In the genomic region with DNA sequence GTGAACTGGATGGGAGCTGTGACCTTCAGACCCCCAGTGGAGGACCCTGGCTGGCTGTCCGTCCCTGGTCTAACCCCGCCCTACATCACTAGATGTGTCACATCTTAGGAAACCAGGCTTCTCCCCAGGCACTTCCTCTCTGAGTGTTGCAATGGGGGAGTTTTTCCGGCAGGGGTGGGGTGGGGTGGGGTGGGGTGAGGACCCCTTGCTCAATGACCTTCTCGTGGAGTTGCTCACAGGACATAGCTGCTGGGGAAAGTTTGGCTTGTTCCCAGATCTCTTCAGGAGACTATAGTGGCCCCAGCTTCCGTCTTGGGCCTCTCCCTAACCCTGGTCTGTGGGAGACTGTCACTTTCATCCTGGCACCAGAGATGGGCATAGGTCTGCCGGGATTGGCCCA, we compare ENCODE assay signal across 15 mouse cellular contexts. TPM values are rescaled to one million over a fixed set of nuclear protein-coding genes. Genes with fewer than 3 reads are reported as not detected.
DNase-seq lines count a peak whose midpoint lies in the region; ATAC-seq and TF ChIP-seq lines count a peak whose summit lies in the region.
"Had no signal": no experiment of that assay in that cellular context is flagged by ENCODE, and none has a peak within 500 bp of the region (broad histone marks: within the 10 kb centered on the region; RNA-seq: fewer than 3 reads in every experiment).

No protein-coding gene starts in this region.

- H3K27ac ChIP-seq in heart, embryonic 14.5 days (replicated peaks in 1 of 2; ENCODE audit: control insufficient read depth in 1 of 2, insufficient read depth in 1 of 2, low read depth in 2 of 2, low read length in 2 of 2) = peak overlapping the region; percentile 16 to 69; a peak in 3 of 4 replicates
- H3K27ac ChIP-seq in midbrain, embryonic 10.5 days (replicated peaks) = peak overlapping the region; percentile 68
- no peak overlapping the region for H3K27ac ChIP-seq in midbrain, postnatal 0 days (ENCODE audit: low read depth, low read length)
- H3K27ac ChIP-seq in liver, postnatal 0 days (ENCODE audit: low read depth) = peak overlapping the region; percentile 66
- H3K27ac ChIP-seq: liver, embryonic 14.5 days had no signal

- peaks cover 19 to 34% of the 10 kb centered on the region in 2 experiments for H3K4me1 ChIP-seq in heart, embryonic 14.5 days (ENCODE audit: control insufficient read depth in 2 of 2, insufficient read depth in 2 of 2, low read length in 2 of 2)
- peaks cover 40% of the 10 kb centered on the region for H3K4me1 ChIP-seq in midbrain, embryonic 10.5 days
- H3K4me1 ChIP-seq in midbrain, postnatal 0 days (ENCODE audit: insufficient read depth, low read length) = no peaks in the 10 kb centered on the region
- peaks cover 11% of the 10 kb centered on the region for H3K4me1 ChIP-seq in liver, postnatal 0 days (ENCODE audit: insufficient read depth)

- H3K9ac ChIP-seq in heart, embryonic 14.5 days (ENCODE audit: low read length) = no peak overlapping the region
- H3K9ac ChIP-seq in midbrain, postnatal 0 days (replicated peaks; ENCODE audit: low read length, poor library complexity, severe bottlenecking) = no peak overlapping the region
- H3K9ac ChIP-seq in liver, postnatal 0 days (replicated peaks) = no peak overlapping the region
- H3K9ac ChIP-seq: liver, embryonic 14.5 days had no signal

- intact Hi-C loops in heart, postnatal 10 days (cut with DNase I) = no loop called here

- 56% methylated on average over 6 of the region's 6 CpGs for WGBS in heart, embryonic 14.5 days
- 82% methylated on average over 6 of the region's 6 CpGs for WGBS in midbrain, embryonic 10.5 days
- 87% methylated on average over 6 of the region's 6 CpGs for WGBS in midbrain, postnatal 0 days
- 35% methylated on average over 6 of the region's 6 CpGs for WGBS in liver, postnatal 0 days (ENCODE audit: insufficient replicate concordance)

- no peaks in the 10 kb centered on the region for H3K9me3 ChIP-seq in heart, embryonic 14.5 days (ENCODE audit: control insufficient read depth, low read length)
- no peaks in the 10 kb centered on the region for H3K9me3 ChIP-seq in midbrain, embryonic 10.5 days (replicated peaks)
- no peaks in the 10 kb centered on the region for H3K9me3 ChIP-seq in midbrain, postnatal 0 days (ENCODE audit: low read length)
- H3K9me3 ChIP-seq in liver, postnatal 0 days (ENCODE audit: low read length) = no peaks in the 10 kb centered on the region

- no peak for ATAC-seq in heart, embryonic 14.5 days (ENCODE audit: insufficient number of reproducible peaks, insufficient read depth, low FRiP score, low read depth)
- no peak for ATAC-seq in midbrain, postnatal 0 days (ENCODE audit: low FRiP score)
- ATAC-seq in liver, postnatal 0 days = peak; percentile 49
- no peak for ATAC-seq in erythroblast, adult 5-6 weeks (replicated peaks; ENCODE audit: low FRiP score, poor library complexity, severe bottlenecking)

- no peak for DNase-seq in heart, postnatal 10 days
- no peak for DNase-seq in midbrain, embryonic 10.5 days (ENCODE audit: low spot score)
- DNase-seq in midbrain, postnatal 0 days (ENCODE audit: low spot score) = no peak
- DNase-seq in c-Kit-positive CD71-negative TER-119-negative erythroid progenitor cells, embryonic 14.5 days (ENCODE audit: low read depth) = peak; percentile 51
- DNase-seq in liver, postnatal 0 days = peak; percentile 48
- no peak for DNase-seq in left cerebral cortex, adult 9 months (ENCODE audit: low spot score in 2 of 2)
- DNase-seq: adrenal gland, postnatal 36 days; cerebellum, adult 9-10 months; gastrocnemius, postnatal 14 days; kidney, adult 18-20 months; retina, postnatal 1 day had no signal

- no peak overlapping the region for H3K4me3 ChIP-seq in heart, embryonic 14.5 days (ENCODE audit: control insufficient read depth in 1 of 2, insufficient read depth in 1 of 2, low read depth in 1 of 2, low read length in 2 of 2)
- no peak overlapping the region for H3K4me3 ChIP-seq in midbrain, embryonic 10.5 days
- H3K4me3 ChIP-seq in midbrain, postnatal 0 days (ENCODE audit: low read depth, low read length) = no peak overlapping the region
- H3K4me3 ChIP-seq in liver, postnatal 0 days (ENCODE audit: low read depth, low read length) = no peak overlapping the region

- H3K4me2 ChIP-seq in heart, embryonic 14.5 days (ENCODE audit: low read length) = no peak overlapping the region
- H3K4me2 ChIP-seq in midbrain, postnatal 0 days (ENCODE audit: low read depth, low read length, poor library complexity, severe bottlenecking) = no peak overlapping the region
- H3K4me2 ChIP-seq in liver, postnatal 0 days (ENCODE audit: low read depth, low read length) = peak overlapping the region; percentile 35; the same call in 1 of the 2 replicates

- no peaks in the 10 kb centered on the region for H3K36me3 ChIP-seq in heart, embryonic 14.5 days (ENCODE audit: control insufficient read depth, insufficient read depth, low read length)
- no peaks in the 10 kb centered on the region for H3K36me3 ChIP-seq in midbrain, embryonic 10.5 days
- no peaks in the 10 kb centered on the region for H3K36me3 ChIP-seq in midbrain, postnatal 0 days (ENCODE audit: insufficient read depth, low read length)
- H3K36me3 ChIP-seq in liver, postnatal 0 days (replicated peaks; ENCODE audit: insufficient read depth, low read length) = no peaks in the 10 kb centered on the region; the same call in 1 of the 2 replicates

- 0 out of 2 replicates have a peak, but pooled peaks have one; percentile 23 for TF ChIP-seq EP300 in liver, postnatal 0 days (IDR thresholded peaks at IDR 0.05; ENCODE audit: low read depth)

- no peak for TF ChIP-seq CTCF in midbrain, postnatal 0 days (IDR thresholded peaks at IDR 0.05)
- TF ChIP-seq CTCF in liver, postnatal 0 days (IDR thresholded peaks at IDR 0.05; ENCODE audit: low read depth) = no peak

- no peaks in the 10 kb centered on the region for H3K27me3 ChIP-seq in heart, embryonic 14.5 days (ENCODE audit: control insufficient read depth, insufficient read depth, low read length)
- no peaks in the 10 kb centered on the region for H3K27me3 ChIP-seq in midbrain, embryonic 10.5 days (ENCODE audit: low read depth, poor library complexity, severe bottlenecking)
- no peaks in the 10 kb centered on the region for H3K27me3 ChIP-seq in midbrain, postnatal 0 days (ENCODE audit: insufficient read depth, low read length)
- H3K27me3 ChIP-seq in liver, postnatal 0 days (ENCODE audit: insufficient read depth, low read length) = no peaks in the 10 kb centered on the region

RNA-seq across cellular contexts. Expression of gene Fgr, which starts 9.1 kb away (rescaled TPM):
- polyA plus RNA-seq in heart, embryonic 14.5 days (2014; fragmentation: Nextera tagmentation; extraction: Ambion mirVana) = 0.18 and 0.74 TPM in 2 replicates
- total RNA-seq in heart, postnatal 10 days (2021) = under 1 TPM; 0.19 to 0.40 TPM
- polyA plus RNA-seq in midbrain, embryonic 10.5 days (2016; fragmentation: Nextera tagmentation; extraction: Ambion mirVana) = 0.05 and 0.10 TPM in 2 replicates
- total RNA-seq in midbrain, postnatal 0 days (2014; rRNA removed) = 0.33 and 0.47 TPM in 2 replicates
- 0.19 TPM in 1 of 2 replicates, not detected in the other for polyA plus RNA-seq in midbrain, postnatal 0 days (2015; fragmentation: Nextera tagmentation; extraction: Ambion mirVana)
- polyA plus RNA-seq in liver, postnatal 0 days (2015; fragmentation: Nextera tagmentation; extraction: Ambion mirVana) = 3.8 and 4.0 TPM in 2 replicates
- total RNA-seq in erythroblast, adult 5-6 weeks (2015; ENCODE audit: low replicate concordance) = 12.1 and 21.5 TPM in 2 replicates
- total RNA-seq in erythroblast, adult 5-6 weeks (2017; ENCODE audit: low replicate concordance) = 13.4 and 18.7 TPM in 2 replicates
- total RNA-seq: layer of hippocampus, postnatal 14 days had no signal

RNA-seq across cellular contexts. Expression of gene Ahdc1, which starts 28.1 kb away (rescaled TPM):
- polyA plus RNA-seq in heart, embryonic 14.5 days (2014; fragmentation: Nextera tagmentation; extraction: Ambion mirVana) = 7.1 and 9.0 TPM in 2 replicates
- 10 to 100 TPM; 54.0 to 63.0 TPM for total RNA-seq in heart, postnatal 10 days (2021)
- 5.7 and 5.8 TPM in 2 replicates for polyA plus RNA-seq in midbrain, embryonic 10.5 days (2016; fragmentation: Nextera tagmentation; extraction: Ambion mirVana)
- total RNA-seq in midbrain, postnatal 0 days (2014; rRNA removed) = 105 and 115 TPM in 2 replicates
- polyA plus RNA-seq in midbrain, postnatal 0 days (2015; fragmentation: Nextera tagmentation; extraction: Ambion mirVana) = 9.2 and 11.0 TPM in 2 replicates
- polyA plus RNA-seq in liver, postnatal 0 days (2015; fragmentation: Nextera tagmentation; extraction: Ambion mirVana) = 0.76 and 0.87 TPM in 2 replicates
- total RNA-seq in erythroblast, adult 5-6 weeks (2015; ENCODE audit: low replicate concordance) = 1.2 and 10.2 TPM in 2 replicates
- 0.17 and 4.2 TPM in 2 replicates for total RNA-seq in erythroblast, adult 5-6 weeks (2017; ENCODE audit: low replicate concordance)

Comparison
In these comparisons a context has a peak if more than half of its experiments do, and no peak if none do; other contexts are left out.
1. DNase-seq: peak in c-Kit-positive CD71-negative TER-119-negative erythroid progenitor cells, embryonic 14.5 days (single experiment) and liver, postnatal 0 days (single experiment); none in heart, postnatal 10 days (0 of 2), midbrain, embryonic 10.5 days (single experiment), midbrain, postnatal 0 days (single experiment) and left cerebral cortex, adult 9 months (0 of 2).